Mouse (Mus musculus): Measurements from ENCODE around the gene Kif5c. TPM values are rescaled to one million over a fixed set of nuclear protein-coding genes. Genes with fewer than 3 reads are reported as not detected.

The Kif5c gene
- polyA plus RNA-seq, 1 experiment from 2014 or later, result 35.8 TPM

Other genes with a start within 250 kb of the Kif5c start
- 6.5 and 8.6 TPM in 2 replicates for gene Epc2, start 167.8 kb upstream of the Kif5c start, polyA plus RNA-seq (2016; fragmentation: Nextera tagmentation; extraction: Ambion mirVana)
- 1.5 and 1.7 TPM in 2 replicates for gene Lypd6b, start 168.4 kb downstream of the Kif5c start, polyA plus RNA-seq (2016; fragmentation: Nextera tagmentation; extraction: Ambion mirVana)